Mouse (Mus musculus): ENCODE data around the gene Gnai1.

The Gnai1 gene

GRCm38 (mm10) chr5:18288694-18289093 lies 71.5 kb downstream of the Gnai1 start:
- DNase-seq (ENCODE audit: extremely low spot score, low spot score), result no peak

DNA sequence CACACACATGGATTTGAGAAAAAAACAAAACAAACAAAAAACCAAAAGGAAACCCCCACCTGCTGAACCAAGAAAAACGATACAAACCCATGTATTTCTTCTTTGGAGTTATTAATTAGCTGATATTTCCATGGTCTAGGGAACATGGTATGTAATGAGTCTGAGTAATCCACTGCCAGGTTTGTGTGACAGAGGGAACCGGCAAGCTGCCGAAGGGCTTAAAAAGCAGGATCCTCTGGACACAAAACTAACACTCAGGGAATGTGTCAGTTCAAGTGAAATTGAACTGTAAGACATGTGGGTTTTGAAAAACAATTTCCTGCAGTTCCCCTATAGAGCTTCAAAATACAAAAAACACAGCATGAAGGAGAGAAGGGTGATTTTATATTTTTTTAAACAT lies 72.1 kb downstream of the Gnai1 start:
- no peak for DNase-seq (ENCODE audit: extremely low spot score, low spot score)

- DNase-seq (ENCODE audit: extremely low spot score, low spot score), result no peak
These were observed 78.1 kb downstream of the Gnai1 start for GRCm38 (mm10) chr5:18282095-18282494.

DNA sequence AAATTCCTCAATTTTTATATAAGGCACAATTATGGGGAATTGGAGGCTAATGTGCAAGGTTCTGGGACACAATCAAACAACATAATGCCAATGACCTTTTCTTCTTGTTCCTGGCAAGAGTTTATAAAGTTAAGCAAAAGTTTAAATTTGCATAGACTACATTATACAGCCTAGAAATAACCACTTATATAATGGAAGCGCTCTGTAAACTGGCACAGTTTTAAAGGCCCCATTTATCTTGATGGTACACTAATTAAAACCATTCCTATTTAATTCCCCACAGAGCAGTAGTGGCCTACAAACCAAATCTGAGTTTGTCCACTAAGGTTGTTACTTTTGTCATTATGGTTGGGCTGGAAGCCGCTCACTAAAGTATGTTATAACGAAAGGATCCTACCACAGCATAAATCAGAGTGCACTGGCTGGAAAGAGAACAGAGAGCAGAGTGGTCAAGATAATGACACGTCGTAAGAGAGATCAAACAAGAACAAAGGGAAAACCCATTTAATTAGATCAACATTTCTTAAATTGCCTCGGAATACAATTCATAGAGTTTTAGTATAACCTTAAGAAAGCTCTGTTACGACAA lies 85.7 kb downstream of the Gnai1 start:
- no peak for DNase-seq (ENCODE audit: extremely low spot score, low spot score)

GRCm38 (mm10) chr5:18273291-18274284 lies 86.6 kb downstream of the Gnai1 start:
- no peak for DNase-seq (ENCODE audit: extremely low spot score, low spot score)

DNA sequence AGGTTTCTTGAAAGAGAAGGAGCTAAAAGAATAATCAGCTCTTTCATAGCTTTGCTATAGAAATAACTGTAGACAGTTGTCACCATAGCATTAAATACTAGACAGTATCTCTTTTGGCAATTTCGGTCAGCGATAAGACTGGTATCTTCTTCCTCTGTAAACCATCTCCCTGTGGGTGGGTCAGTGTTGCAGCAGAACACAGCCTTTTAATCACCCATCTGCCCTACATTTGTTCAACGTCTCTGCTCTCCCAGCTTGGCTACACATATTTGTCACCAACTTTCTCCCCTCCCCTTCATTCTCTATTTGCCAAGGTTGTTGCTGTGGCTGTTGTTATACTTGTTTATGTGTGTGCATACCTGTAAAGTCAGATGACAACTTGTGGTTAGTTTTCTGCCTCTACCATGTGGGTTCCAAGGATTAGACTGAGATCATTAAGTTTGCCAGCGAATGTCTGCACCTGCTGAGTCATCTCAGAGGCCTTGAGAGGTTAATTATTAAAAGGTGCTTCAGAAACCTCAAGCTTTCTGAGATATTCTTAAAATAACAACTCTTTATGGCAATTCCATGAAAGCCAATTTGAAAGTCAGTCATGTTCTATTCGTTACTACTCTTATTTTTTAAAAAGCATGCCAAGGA lies 109.7 kb downstream of the Gnai1 start:
- no peak for DNase-seq (ENCODE audit: extremely low spot score, low spot score)

- no peak for DNase-seq (ENCODE audit: extremely low spot score, low spot score)
These were observed 111.0 kb downstream of the Gnai1 start for GRCm38 (mm10) chr5:18249132-18249531.

DNA sequence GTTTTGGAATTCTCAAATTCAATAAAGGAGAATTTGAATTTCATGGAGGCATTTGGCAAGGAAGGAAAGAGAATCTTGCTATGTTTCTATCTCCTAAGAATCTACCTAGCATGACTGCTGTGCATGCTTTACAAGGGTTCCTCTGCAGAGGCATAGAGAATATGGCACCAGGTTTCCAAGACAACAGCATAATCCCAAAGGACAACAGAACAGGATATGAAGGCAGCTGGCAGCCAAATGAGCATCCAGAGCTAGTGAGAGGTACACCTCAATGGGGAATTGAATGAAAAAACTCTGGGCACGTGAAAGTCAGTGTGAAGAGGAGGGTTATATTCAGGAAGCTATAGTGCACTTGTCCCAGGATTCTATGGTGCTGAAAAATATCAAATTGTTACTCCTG lies 130.8 kb downstream of the Gnai1 start:
- DNase-seq (ENCODE audit: extremely low spot score, low spot score), result no peak

DNA sequence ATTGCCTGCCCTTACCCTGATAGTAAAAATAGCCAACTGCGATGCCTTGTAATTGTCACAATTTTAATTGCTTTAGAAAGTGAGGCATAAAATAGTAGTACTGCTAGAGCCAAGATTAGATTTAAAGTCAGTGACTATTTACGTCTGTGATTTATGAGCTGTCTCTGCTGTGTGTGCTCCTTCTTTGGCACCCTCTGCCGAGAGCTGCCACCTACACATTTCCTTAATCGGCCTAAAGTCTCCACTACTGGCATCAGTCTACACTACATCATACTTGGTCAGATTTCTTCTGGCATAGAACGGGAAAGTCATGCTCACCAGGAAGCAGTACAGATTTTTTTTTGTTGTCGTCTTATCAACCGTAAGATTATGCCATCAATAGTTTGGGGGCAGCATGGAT lies 131.3 kb downstream of the Gnai1 start:
- DNase-seq (ENCODE audit: extremely low spot score, low spot score), result no peak

GRCm38 (mm10) chr5:18220873-18221272 lies 139.3 kb downstream of the Gnai1 start:
- DNase-seq (ENCODE audit: extremely low spot score, low spot score), result no peak

GRCm38 (mm10) chr5:18218292-18218691 lies 141.9 kb downstream of the Gnai1 start:
- no peak for DNase-seq (ENCODE audit: extremely low spot score, low spot score)

GRCm38 (mm10) chr5:18217856-18218255 lies 142.3 kb downstream of the Gnai1 start:
- no peak for DNase-seq (ENCODE audit: extremely low spot score, low spot score)

Data from neural tube, embryonic 10.5 days (tissue).